Mouse (Mus musculus) spleen, postnatal 36 days (tissue): Measurements from ENCODE around the gene Npr1.

Experiments
- DNase-seq, 2 experiments: peaks; one replicate each; pipeline ENCODE4 v3.0.0; 2022; ENCODE audit warnings: low spot score in 2 of 2, mixed read lengths in 1 of 2

Gene Npr1

DNA sequence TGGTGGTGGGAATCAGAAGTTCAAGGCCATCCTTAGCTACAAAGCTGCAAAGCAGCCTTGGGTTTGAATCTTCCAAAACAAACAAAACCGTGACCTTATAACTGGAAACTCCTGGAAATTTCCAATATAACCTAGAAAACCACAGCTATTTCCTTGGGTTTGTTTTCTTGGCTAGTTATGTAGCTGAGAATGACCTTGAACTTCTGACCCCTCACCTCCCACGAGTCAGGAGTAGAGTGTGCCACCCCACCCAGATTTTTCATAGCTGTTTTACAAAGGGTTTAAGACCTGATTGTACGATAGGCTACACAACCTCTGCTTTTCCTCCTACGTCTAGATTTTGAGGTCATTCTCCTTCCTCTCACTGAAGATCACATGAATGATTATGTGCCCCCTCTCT lies 28.5 kb downstream of the Npr1 start:
- no peak for DNase-seq

- no peak for DNase-seq
Observed at GRCm38 (mm10) chr3:90434073-90434730, 31.5 kb downstream of the Npr1 start.

DNA sequence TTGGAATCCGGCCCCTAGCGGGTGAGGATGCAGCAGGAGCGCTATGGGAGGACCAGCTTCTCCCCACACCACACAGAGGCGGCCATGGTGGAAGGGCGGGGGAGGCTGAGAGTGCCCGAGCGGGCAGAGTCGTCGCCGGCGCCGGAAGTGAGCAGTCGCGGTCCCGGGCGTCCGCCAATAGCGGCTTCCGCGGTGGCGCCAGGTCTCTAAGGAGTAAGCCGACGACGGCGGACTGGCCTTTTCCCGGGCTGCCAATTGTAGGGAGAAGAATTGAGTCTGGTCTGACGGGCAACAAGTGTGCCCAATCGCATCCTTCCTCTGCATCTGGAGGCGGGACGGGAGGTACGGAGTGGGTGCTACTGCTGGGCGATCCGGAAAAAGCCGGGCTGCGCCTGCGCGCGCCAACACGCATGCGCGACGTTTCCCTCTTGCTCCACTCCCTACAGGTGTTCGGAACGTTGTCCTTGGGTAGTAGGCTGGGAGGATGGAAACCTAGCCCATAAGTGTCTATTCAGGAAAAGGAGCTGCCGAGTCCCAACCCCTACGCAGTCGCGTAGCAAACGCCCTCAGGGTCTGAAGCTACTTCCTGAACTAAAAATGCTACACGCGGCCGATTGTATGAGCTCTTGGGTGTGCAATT lies 32.2 kb downstream of the Npr1 start, which contains the start of gene Ints3:
Ints3 (minus strand) TSS at position 242 of the 640 bp plus-strand sequence.
- DNase-seq, result peak; percentile 100

DNA sequence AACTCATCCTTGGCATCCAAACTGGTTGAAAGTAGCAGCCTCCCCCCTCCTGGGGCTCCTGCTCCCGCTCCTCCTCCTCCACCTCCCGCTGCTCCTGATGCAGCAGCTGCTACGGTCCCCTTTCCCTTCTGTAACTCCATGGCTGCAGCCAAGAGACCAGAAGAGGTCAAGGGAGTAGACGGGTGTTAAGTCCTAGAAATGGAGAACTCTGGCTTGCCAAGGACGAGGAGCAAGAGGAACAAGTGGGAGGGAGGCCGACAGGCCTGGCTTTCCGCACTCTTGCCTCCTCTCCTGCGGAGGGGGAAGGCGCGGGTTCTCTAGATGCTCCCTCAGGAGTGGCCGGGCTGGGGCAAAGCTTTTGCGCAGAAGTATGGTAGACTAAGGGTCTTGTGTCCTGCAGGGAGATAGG lies 32.9 kb downstream of the Npr1 start:
- DNase-seq, result peak in 1 of 2 experiments; percentile 52

- no peak for DNase-seq
Observed at GRCm38 (mm10) chr3:90432348-90432747, 33.3 kb downstream of the Npr1 start.

GRCm38 (mm10) chr3:90429576-90429975 lies 36.1 kb downstream of the Npr1 start:
- DNase-seq, result no peak

DNA sequence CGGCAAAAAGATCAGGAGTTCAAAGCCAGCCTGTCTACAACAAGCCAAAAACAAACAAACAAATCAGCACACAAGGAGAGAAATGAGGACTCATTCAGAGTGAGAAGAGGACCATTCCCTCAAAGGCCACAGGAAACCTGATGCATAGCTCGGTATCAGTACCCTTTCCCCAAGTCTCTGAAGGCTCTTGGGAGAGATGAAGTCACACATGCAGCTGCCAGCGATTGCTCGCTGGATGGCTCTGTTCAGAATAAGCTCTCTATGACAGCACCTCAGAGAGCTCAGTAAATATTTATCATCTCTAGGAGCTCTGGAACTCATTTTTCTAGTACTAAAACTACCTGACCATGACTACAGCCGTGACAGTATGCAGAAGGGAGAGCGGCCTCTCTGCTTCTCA lies 37.5 kb downstream of the Npr1 start:
- no peak for DNase-seq

DNA sequence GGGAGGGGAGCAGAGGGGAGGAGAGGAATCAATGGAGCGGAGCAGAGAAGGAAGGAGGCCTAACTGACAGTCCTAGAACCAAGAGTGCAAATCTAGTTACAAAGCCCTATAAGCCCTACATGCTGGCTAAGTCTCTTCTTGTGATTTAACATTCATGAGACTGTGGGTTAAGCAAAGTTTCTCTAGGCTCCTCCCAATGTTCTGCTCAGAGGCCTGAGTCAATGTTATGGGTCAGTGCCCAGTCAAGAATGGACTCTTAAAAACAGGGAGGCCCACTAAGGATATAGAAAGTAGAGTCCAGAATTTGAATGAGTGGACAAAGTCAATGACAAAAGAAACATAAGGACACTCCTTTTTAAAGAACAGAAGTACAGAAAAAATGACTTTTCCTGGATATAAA lies 38.1 kb downstream of the Npr1 start:
- no peak for DNase-seq

DNA sequence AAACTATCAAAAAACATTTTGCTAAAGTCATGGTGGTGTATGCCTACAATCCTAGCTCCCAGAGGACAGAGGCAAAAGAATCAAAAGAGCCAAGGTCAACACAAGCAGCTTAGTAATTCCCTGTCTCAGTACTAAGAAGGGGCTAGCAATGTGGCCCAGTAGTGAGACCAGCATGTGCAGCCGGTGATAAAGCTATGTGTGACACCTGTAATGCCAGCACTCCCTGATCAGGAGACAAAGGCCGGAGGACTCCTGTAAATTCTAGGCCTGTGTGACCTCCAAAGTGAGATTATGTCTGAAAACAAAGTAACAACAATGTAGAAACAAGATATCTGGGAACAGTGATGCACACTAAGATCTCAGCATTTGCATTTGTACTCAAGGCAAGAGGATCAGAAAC lies 40.2 kb downstream of the Npr1 start:
- DNase-seq, result no peak

DNA sequence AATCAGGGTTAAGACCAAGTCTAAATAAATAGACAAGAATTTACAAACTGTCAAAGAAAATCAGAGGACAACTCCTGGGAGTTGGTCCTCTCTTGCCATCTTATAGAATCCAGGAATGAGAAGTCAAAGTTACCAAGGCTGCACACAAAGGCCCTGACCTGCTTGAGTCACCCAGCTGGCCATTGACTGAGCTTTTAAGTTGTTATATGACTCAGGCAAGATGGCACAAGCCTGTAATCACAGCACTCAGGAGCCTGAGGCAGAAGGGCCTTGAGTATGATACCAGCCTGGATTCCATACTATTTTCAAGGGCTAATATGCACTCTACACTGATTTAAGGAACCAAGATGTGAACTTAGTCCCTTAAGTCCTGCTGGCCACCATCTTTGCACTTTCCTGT lies 42.1 kb downstream of the Npr1 start:
- DNase-seq, result no peak

DNA sequence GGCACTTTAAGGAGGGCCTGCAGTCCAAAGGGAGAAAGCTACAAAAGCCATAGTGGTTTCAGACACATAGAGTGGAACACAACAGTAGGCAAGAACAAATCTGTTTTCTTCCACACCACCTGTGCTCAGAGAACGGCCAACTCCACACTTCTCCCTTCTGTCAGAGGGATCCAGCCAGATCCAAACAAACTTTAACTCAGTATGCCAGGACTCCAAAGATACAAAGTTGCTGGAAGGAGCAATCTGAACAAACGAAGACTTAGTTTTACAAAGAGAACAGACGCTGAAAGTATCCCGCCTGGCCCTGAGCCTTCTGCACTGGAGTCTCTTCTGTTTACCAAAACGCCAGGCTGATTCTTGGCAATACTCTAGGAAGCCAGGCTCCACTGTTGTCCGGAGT lies 45.0 kb downstream of the Npr1 start:
- DNase-seq, result no peak

DNA sequence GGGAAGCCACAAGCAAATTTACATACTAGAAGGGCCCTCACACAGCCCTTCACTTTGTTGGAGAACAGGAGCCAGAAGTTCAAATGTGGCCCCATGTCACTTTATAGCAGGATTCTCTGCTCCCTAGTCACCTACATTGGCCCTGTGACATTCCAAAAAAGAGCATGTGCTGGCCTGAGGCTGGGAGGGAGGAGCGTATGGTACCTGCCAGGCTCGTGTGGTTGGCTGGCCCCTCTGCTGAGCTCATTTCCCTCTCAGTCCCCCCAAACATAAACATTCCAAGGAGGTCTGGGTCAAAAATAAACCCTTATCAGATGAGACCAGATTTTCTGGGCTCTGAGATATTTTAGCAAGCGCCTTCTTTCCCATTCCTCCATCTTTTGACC lies 52.7 kb downstream of the Npr1 start:
- DNase-seq, result no peak

- peak; percentile 39 to 57 for DNase-seq
Observed at GRCm38 (mm10) chr3:90412312-90413010, 53.2 kb downstream of the Npr1 start.

DNA sequence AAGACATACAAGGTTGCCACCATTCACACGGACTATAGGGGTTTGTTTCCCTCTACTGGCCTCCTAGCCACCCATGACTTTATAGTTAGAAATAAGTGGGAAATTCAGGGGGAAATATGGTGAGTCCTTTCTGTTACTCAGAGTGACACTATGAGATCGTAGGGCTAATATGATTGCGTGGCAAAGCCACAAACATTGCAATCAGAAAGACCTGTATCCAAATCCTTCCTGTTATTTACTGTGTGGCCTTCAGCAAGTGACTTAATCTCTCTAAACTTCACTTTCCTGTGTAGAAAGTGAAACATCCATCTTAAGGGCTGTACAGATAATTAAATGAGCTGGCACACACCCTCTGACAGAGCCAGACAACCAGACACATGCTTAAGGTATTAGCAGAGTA lies 56.9 kb downstream of the Npr1 start:
- DNase-seq, result no peak

GRCm38 (mm10) chr3:90406414-90406813 lies 59.3 kb downstream of the Npr1 start:
- no peak for DNase-seq

GRCm38 (mm10) chr3:90404609-90405008 lies 61.1 kb downstream of the Npr1 start:
- no peak for DNase-seq

DNA sequence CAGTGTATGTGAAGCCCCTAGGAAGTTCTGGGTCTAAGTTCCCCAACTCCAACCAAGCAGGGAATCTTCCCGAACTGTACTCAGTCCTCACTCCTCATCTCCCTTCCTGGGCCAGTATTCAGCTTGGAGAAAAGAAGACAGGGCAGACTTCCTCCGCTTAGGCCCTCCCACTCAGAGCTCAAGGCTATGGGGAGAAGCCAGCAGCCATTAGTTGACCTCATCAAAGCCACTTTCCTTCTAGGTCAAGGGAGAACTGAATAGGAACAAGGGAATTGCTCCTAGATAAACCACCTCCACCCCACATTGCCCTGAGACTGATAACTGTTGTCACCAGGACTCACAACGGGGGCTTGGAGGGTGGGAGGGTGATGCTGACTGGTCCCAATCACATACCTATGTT lies 61.5 kb downstream of the Npr1 start:
- DNase-seq, result no peak

DNA sequence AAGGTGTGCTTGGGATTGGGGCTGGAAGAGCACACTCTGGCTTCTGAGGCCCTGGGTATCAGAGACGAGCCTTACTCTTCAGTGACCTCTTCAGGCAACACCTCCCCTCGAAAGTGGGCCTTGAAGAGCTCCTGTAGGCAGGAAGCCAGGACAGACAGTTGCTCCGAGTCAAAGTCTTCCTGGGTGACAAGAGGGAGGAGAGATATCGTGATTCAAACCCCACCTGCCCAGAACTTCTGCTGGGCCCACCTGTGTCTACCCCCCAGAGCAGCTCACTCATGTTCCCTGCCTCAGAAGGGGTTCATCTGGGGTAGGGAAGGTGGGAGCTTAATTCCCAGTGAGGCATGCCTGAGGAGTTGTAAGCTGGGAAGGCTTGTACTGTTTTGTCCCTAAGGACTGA lies 64.7 kb downstream of the Npr1 start:
- DNase-seq, result no peak
